Mouse (Mus musculus): Measurements from ENCODE around the gene Vps36.

Gene Vps36

GRCm38 (mm10) chr8:22214826-22215225 lies 22.2 kb downstream of the Vps36 start:
- no peak for DNase-seq

DNA sequence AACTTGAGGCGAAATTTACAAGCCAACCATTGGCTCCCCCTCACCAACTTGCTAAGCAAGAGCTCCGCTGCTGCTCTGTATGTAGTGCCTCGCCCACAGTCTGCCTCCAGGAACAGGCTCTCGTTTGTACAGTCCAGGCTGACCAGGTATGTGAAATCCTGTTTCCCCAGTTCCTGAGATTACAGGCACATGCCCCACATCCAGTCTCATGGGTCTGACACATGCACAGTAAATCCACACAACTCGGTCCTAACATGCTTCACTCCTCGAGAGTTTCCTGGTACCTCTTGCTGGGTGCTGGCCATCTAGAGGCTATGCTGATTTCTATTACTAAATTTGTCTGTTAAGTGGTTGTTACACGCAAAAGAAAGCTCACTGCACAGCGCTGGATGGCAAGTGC lies 33.8 kb downstream of the Vps36 start:
- no peak for DNase-seq

DNA sequence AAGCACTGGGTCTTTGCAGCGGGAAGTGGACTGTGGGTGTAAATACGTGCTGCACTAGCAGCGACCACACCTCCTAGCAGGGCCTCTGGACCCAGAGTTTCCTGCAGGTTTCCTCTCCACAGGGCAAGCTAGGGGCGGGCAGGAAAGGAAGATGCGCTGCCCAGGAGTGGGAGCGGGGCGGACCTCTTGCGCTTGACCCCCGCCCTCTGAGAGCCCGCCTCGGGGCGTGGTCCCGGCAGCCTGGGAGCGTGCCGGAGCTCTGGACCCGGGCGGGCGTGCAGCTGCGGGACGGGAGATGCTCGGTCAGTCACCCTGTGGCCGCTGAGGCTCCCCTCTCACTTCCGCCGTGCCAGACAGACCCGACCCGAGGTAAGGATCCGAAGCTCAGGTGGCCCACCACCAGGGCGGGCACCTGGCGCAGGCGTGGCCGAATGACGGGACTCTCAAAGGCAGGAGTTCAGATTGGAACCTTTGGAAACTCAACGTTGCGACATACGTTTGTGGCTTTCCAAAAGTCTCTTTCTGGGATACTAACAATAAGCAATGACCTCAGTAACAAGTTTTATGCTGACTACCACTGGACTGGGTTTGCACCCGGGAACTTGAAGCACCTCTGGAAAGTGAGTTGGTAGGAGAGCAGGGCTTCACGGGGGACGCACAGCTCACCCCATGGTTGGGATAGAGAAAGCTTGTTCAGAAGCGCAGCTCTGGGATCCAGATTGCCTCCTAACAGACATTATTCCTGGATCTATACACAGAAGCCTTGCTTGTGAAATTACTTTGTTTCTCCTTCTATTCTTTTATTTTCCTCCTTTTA lies 34.7 kb downstream of the Vps36 start, which contains the start of gene Thsd1:
Thsd1 (plus strand) TSS at position 253 of the 817 bp plus-strand sequence.
- peak; percentile 8 to 20 for DNase-seq

GRCm38 (mm10) chr8:22228621-22229020 lies 36.0 kb downstream of the Vps36 start:
- peak in 1 of 2 experiments; percentile 21 for DNase-seq

GRCm38 (mm10) chr8:22242986-22243385 lies 50.4 kb downstream of the Vps36 start:
- DNase-seq, result no peak

GRCm38 (mm10) chr8:22245663-22246062 lies 53.1 kb downstream of the Vps36 start:
- DNase-seq, result no peak

- DNase-seq, result no peak
Observed at GRCm38 (mm10) chr8:22247956-22248355, 55.3 kb downstream of the Vps36 start.

GRCm38 (mm10) chr8:22249080-22249479 lies 56.5 kb downstream of the Vps36 start:
- DNase-seq, result no peak

DNA sequence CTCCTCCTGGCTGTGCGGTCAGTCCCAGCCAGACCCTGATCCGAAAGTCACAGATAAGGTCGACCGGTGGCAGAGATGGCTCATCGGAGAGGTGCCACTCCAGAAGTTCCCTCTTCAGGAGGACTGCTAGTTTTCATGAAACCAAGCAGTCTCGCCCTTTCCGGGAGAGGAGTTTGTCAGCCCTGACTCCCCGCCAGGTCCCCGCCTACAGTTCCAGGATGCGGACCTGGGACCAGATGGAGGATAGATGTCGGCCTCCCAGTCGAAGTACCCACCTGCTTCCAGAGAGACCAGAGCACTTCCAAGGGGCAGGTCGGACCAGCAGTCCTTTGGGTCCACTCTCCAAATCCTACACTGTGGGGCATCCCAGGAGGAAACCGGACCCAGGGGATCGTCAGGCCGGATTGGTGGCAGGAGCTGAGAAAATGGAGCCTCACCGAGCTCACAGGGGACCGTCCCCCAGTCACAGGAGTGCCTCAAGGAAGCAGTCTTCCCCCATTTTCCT lies 66.4 kb downstream of the Vps36 start:
- no peak for DNase-seq

DNA sequence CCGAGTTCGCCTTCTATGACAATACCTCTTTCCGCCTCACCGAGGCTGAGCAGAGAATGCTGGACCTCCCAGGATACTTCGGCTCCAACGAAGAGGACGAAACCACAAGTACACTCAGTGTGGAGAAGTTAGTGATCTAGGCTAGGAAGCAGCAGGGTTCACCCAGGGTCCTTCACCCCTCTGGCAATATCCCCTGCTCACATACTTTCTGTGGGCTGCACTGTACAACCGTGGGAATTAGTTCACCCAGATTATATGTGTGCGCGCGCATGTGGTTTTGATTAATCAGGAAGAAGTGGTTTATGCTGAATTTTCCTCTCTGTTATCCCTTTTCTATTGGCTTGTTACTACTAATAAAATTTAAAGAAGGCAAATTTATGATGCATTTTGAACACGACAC lies 66.9 kb downstream of the Vps36 start:
- DNase-seq, result no peak

- no peak for DNase-seq
Observed at GRCm38 (mm10) chr8:22260091-22260722, 67.6 kb downstream of the Vps36 start.

GRCm38 (mm10) chr8:22262267-22262666 lies 69.7 kb downstream of the Vps36 start:
- DNase-seq, result no peak

- no peak for DNase-seq
Observed at GRCm38 (mm10) chr8:22264292-22264691, 71.7 kb downstream of the Vps36 start.

GRCm38 (mm10) chr8:22264787-22265186 lies 72.2 kb downstream of the Vps36 start:
- DNase-seq, result no peak

DNA sequence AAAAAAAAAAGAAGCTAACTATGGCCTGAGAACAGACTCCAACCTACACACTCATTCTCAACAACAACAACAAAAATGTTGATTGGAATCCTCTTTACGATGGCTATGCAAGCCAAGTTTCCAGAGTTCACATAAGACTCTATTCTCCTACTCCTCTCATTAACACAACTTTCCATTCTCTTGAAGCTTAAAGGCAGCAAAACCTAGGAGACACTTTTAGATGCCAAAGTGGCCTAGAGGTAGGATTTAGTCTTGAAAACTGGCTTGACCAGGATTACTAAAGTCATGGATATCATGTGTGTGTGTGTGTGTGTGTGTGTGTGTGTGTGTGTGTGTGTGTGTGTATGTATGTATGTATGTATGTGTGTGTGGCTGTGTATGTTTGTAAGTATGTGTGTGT lies 72.6 kb downstream of the Vps36 start:
- DNase-seq, result no peak

GRCm38 (mm10) chr8:22266809-22267208 lies 74.2 kb downstream of the Vps36 start:
- no peak for DNase-seq

Measured in thymus, adult 18-20 months (tissue).